Mouse (Mus musculus): Measurements from ENCODE around the gene Pstpip1. TPM values are rescaled to one million over a fixed set of nuclear protein-coding genes. Genes with fewer than 3 reads are reported as not detected.
A peak's percentile ranks its signal among the peaks of the same experiment; 100 is the strongest.

Gene Pstpip1
- polyA plus RNA-seq, 1 experiment from 2014 or later: 2.9 TPM

- Histone ChIP-seq H3K4me2 (no peak overlapping the region), H3K4me3 (no peak overlapping the region), H3K27ac (no peak overlapping the region), H3K4me1 (peaks cover 42% of the 10 kb centered on the region), H3K9ac (no peak overlapping the region), H3K27me3 (no peaks in the 10 kb centered on the region), H3K9me3 (no peaks in the 10 kb centered on the region), H3K36me3 (no peaks in the 10 kb centered on the region)
- ATAC-seq (ENCODE audit: borderline replicate concordance, extremely low read depth, low FRiP score, low TSS enrichment): no peak
- WGBS: 42% methylated on average over 2 of the region's 2 CpGs
Measured at GRCm38 (mm10) chr9:56158077-56158476, 68.3 kb downstream of the Pstpip1 start.

DNA sequence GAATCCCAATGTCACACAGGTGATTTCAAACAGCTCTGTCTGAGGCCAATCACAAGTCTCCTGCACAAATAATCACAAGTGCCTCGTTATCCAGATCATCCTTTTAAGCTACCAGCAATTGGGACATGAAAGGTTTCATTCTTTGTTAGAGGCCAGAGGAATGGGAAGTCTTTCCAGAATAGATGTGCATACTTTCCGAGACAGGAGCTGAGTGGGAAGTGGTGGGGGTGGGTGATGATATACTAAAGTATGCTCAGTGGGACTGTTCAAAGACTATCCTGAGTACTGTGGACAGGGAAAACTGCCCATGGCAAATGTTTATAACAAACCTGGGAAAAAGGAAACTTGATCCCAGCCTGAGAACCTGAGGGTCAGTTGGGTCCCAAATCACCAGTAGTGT is 69.7 kb downstream of the Pstpip1 start:
- no peaks in the 10 kb centered on the region for H3K27me3 ChIP-seq
- H3K36me3 ChIP-seq: no peaks in the 10 kb centered on the region
- WGBS: 5% methylated on average over 2 of the region's 2 CpGs
- H3K9ac ChIP-seq: peak overlapping the region; percentile 26
- no peaks in the 10 kb centered on the region for H3K9me3 ChIP-seq
- H3K4me3 ChIP-seq: peak overlapping the region; percentile 80
- ATAC-seq (ENCODE audit: borderline replicate concordance, extremely low read depth, low FRiP score, low TSS enrichment): no peak
- no peak overlapping the region for H3K27ac ChIP-seq
- H3K4me2 ChIP-seq: peak overlapping the region; percentile 59
- H3K4me1 ChIP-seq: peaks cover 37% of the 10 kb centered on the region

DNA sequence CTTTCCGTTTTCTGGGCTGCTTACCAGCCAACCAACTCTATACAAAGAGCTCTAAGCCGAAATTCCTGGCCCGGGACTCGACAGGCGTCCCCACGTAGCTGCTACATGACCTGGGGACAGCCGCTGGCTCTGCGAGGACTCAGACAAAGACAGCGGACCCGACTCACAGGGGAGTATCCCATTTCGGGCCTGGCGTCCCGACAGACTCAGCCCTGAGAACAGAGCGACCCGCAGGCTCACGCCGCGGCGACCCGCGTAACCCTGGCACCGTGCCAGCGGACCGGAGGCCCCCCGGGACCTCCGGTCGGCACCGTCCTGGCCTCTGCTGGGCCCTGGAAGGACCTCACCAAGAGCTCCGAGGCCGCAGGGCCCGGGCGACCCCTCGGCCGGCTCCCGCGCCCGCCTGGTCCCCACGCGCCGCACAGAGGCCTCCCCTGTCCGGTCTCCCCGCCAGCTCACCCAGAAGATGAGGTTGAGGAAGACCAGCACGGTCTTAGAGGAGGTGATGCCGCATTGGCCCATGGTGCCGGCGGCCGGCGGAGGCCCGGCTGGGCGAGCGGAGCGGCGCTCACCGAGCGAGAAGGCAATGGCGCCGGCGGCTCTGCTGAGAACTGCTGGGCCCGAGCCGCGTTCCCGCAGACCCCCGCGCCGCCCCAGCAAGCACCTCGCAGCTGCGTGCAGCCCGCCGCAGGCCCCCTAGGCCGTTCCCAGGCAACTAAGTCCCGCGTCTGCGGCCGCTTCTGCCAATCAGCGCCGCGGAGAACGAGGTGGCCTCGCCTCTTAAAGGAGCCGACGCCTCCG is 70.8 kb downstream of the Pstpip1 start:
- Histone ChIP-seq H3K36me3 (no peaks in the 10 kb centered on the region), H3K4me1 (peaks cover 37% of the 10 kb centered on the region), H3K9ac (peak overlapping the region; percentile 83), H3K27me3 (no peaks in the 10 kb centered on the region), H3K4me2 (peak overlapping the region; percentile 59), H3K27ac (peak overlapping the region; percentile 90), H3K4me3 (peak overlapping the region; percentile 80), H3K9me3 (no peaks in the 10 kb centered on the region)
- ATAC-seq (ENCODE audit: borderline replicate concordance, extremely low read depth, low FRiP score, low TSS enrichment): peak; percentile 97
- WGBS: under 1% methylated on average over 82 of the region's 82 CpGs

DNA sequence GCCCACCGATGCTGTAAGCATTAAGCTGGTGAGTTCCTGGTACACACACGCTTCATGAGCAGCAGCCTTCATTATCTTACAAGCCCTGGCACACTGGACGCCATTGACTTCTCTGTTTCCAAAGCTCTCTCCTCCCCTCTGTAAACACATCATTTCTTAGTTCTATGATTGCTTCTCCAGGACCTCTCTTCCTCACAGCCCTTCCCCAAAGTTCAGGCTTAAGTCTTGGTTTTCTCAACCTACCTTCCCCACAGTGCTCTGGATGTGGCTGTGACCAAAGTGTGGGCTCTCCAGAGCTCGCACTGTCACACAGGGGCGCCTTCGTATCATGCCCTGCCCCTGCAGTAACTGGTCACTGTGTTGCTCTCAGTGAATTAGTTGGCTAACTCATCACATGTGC is 75.6 kb downstream of the Pstpip1 start, which contains the start of gene Tspan3:
Gene Tspan3, minus strand, starts transcription at position 101 of the 400 bp plus-strand sequence.
- no peaks in the 10 kb centered on the region for H3K27me3 ChIP-seq
- no peak within 1 kb of the TSS for H3K4me3 ChIP-seq
- no peak within 1 kb of the TSS for H3K27ac ChIP-seq
- 90% methylated on average over 6 of the region's 6 CpGs for WGBS
- no peak within 1 kb of the TSS for H3K4me2 ChIP-seq
- no peaks in the 10 kb centered on the region for H3K9me3 ChIP-seq
- ATAC-seq (ENCODE audit: borderline replicate concordance, extremely low read depth, low FRiP score, low TSS enrichment): no peak
- H3K36me3 ChIP-seq: no peaks in the 10 kb centered on the region
- H3K4me1 ChIP-seq: 0 out of 2 replicates have a peak, but pooled peaks cover 4% of the 10 kb centered on the region
- no peak within 1 kb of the TSS for H3K9ac ChIP-seq

- WGBS: 43% methylated on average over 5 of the region's 5 CpGs
- Histone ChIP-seq H3K36me3 (no peaks in the 10 kb centered on the region), H3K9me3 (no peaks in the 10 kb centered on the region), H3K9ac (no peak overlapping the region), H3K4me2 (no peak overlapping the region), H3K4me3 (no peak overlapping the region), H3K27me3 (no peaks in the 10 kb centered on the region), H3K27ac (no peak overlapping the region), H3K4me1 (0 out of 2 replicates have a peak, but pooled peaks cover 2% of the 10 kb centered on the region)
- ATAC-seq (ENCODE audit: borderline replicate concordance, extremely low read depth, low FRiP score, low TSS enrichment): no peak
Measured at GRCm38 (mm10) chr9:56166161-56166560, 76.4 kb downstream of the Pstpip1 start.

- Histone ChIP-seq H3K9me3 (no peaks in the 10 kb centered on the region), H3K4me2 (no peak overlapping the region), H3K9ac (no peak overlapping the region), H3K4me1 (no peaks in the 10 kb centered on the region), H3K36me3 (no peaks in the 10 kb centered on the region), H3K27ac (no peak overlapping the region), H3K27me3 (no peaks in the 10 kb centered on the region), H3K4me3 (no peak overlapping the region)
- WGBS: 61% methylated on average over 6 of the region's 6 CpGs
- ATAC-seq (ENCODE audit: borderline replicate concordance, extremely low read depth, low FRiP score, low TSS enrichment): no peak
Measured at GRCm38 (mm10) chr9:56167690-56168089, 77.9 kb downstream of the Pstpip1 start.

GRCm38 (mm10) chr9:56175316-56175715 is 85.6 kb downstream of the Pstpip1 start:
- Histone ChIP-seq H3K27ac (no peak overlapping the region), H3K4me2 (no peak overlapping the region), H3K9me3 (no peaks in the 10 kb centered on the region), H3K9ac (no peak overlapping the region), H3K36me3 (no peaks in the 10 kb centered on the region), H3K27me3 (no peaks in the 10 kb centered on the region), H3K4me3 (no peak overlapping the region), H3K4me1 (0 out of 2 replicates have a peak, but pooled peaks cover 5% of the 10 kb centered on the region)
- 78% methylated on average over 3 of the region's 3 CpGs for WGBS
- no peak for ATAC-seq (ENCODE audit: borderline replicate concordance, extremely low read depth, low FRiP score, low TSS enrichment)

DNA sequence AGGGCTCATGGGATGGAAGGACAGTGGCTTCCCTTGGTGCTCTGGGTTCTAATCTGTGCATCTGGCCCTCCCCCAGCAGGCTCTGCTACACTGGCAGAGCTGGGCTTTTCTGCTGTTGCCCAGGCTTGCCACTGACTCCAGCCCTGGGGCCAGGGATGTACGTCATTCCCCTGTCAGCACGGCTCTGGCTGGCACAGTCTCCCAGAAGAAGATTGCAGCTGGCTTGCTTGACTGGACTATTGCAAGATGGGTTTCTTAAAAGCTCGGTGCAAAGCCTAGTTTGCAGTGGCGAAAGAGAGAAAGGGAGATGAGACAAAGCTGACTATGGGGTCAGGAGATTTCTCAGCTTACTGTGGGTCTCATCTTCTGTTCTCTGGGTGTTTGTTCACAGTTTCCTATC is 87.6 kb downstream of the Pstpip1 start:
- 72% methylated on average over 4 of the region's 4 CpGs for WGBS
- no peaks in the 10 kb centered on the region for H3K36me3 ChIP-seq
- H3K9me3 ChIP-seq: no peaks in the 10 kb centered on the region
- H3K27me3 ChIP-seq: no peaks in the 10 kb centered on the region
- H3K9ac ChIP-seq: no peak overlapping the region
- no peak overlapping the region for H3K4me3 ChIP-seq
- H3K4me2 ChIP-seq: no peak overlapping the region
- H3K4me1 ChIP-seq: 0 out of 2 replicates have a peak, but pooled peaks cover 5% of the 10 kb centered on the region
- no peak overlapping the region for H3K27ac ChIP-seq
- no peak for ATAC-seq (ENCODE audit: borderline replicate concordance, extremely low read depth, low FRiP score, low TSS enrichment)

Other genes starting within 250 kb of the Pstpip1 start
- 6.7 and 7.7 TPM in 2 replicates for gene Scaper, start 151.8 kb upstream of the Pstpip1 start, polyA plus RNA-seq (2015; fragmentation: Nextera tagmentation; extraction: Ambion mirVana)
- gene 4930563M21Rik, start 79.4 kb upstream of the Pstpip1 start, polyA plus RNA-seq (2015; fragmentation: Nextera tagmentation; extraction: Ambion mirVana): not detected in 2 replicates
- 251 and 256 TPM in 2 replicates for gene Rcn2, start 48.1 kb upstream of the Pstpip1 start, polyA plus RNA-seq (2015; fragmentation: Nextera tagmentation; extraction: Ambion mirVana)
- gene Tspan3, start 75.5 kb downstream of the Pstpip1 start, polyA plus RNA-seq (2015; fragmentation: Nextera tagmentation; extraction: Ambion mirVana): 468 TPM in 2 replicates